Mouse (Mus musculus) forebrain, embryonic 16.5 days (tissue): ENCODE results near the gene Ak5. TPM values are rescaled to one million over a fixed set of nuclear protein-coding genes. Genes with fewer than 3 reads are reported as not detected.
A peak's percentile ranks its signal among the peaks of the same experiment; 100 is the strongest.

Experiments
- ATAC-seq: fragments of 200-750 bp; cut with Nextera tagmentation; 2 replicates; pipeline ENCODE4 v1.8.0; 2017; ENCODE audit warnings: mild to moderate bottlenecking, moderate library complexity
- H3K27ac ChIP-seq: fragments of 300-500 bp; sonication (generic); 2 replicates; pipeline ENCODE4 v1.5.1; 2014; ENCODE audit warnings: low read length, control low read depth
- H3K27me3 ChIP-seq: fragments of 300-500 bp; sonication (generic); replicated peaks from 2 replicates; pipeline ENCODE4 v1.6.1; 2014; ENCODE audit warnings: low read length; ENCODE audit not compliant: control insufficient read depth, insufficient read depth
- H3K36me3 ChIP-seq: fragments of 300-500 bp; sonication (generic); 2 replicates; pipeline ENCODE4 v1.6.1; 2014; ENCODE audit not compliant: control insufficient read depth, insufficient read depth
- H3K4me1 ChIP-seq: fragments of 300-500 bp; sonication (generic); replicated peaks from 2 replicates; pipeline ENCODE4 v1.6.1; 2014; ENCODE audit warnings: low read length; ENCODE audit not compliant: control insufficient read depth, insufficient read depth
- H3K4me2 ChIP-seq: fragments of 300-500 bp; sonication (generic); 2 replicates; pipeline ENCODE4 v1.6.1; 2014; ENCODE audit warnings: mild to moderate bottlenecking, low read length, control low read depth
- H3K4me3 ChIP-seq: fragments of 300-500 bp; sonication (generic); replicated peaks from 2 replicates; pipeline ENCODE4 v1.5.1; 2014; ENCODE audit warnings: mild to moderate bottlenecking, low read length, control low read depth
- H3K9ac ChIP-seq: fragments of 300-500 bp; sonication (generic); replicated peaks from 2 replicates; pipeline ENCODE4 v1.6.1; 2014; ENCODE audit warnings: low read depth, low read length, control low read depth
- H3K9me3 ChIP-seq: fragments of 300-500 bp; sonication (generic); 2 replicates; pipeline ENCODE4 v1.6.1; 2016; ENCODE audit warnings: low read length; ENCODE audit not compliant: control insufficient read depth
- WGBS: fragments of 180-500 bp; shearing (Covaris S2); extraction: QIAGEN DNeasy Blood & Tissue Kit; methylation state at CpG from one replicate; pipeline ENCODE4 v1.1.7; 2014; 5-methylcytosine and 5-hydroxymethylcytosine counted together
- polyA plus RNA-seq: library from polyadenylated mRNA; unstranded; fragments of >200 nt; fragmentation: Nextera tagmentation; extraction: Ambion mirVana; gene quantifications from 2 replicates; pipeline ENCODE4 v1.2.1, GENCODE M21; 2015

The Ak5 gene
- polyA plus RNA-seq, 1 experiment from 2014 or later, result 10.9 TPM

GRCm38 (mm10) chr3:152498968-152499696 lies 169.0 kb downstream of the Ak5 start:
- H3K36me3 ChIP-seq, result no peaks in the 10 kb centered on the region
- no peak overlapping the region for H3K9ac ChIP-seq
- H3K27ac ChIP-seq, result no peak overlapping the region
- H3K9me3 ChIP-seq, result no peaks in the 10 kb centered on the region
- H3K4me2 ChIP-seq, result no peak overlapping the region
- 78% methylated on average over 2 of the region's 2 CpGs for WGBS
- H3K4me1 ChIP-seq, result peaks cover 11% of the 10 kb centered on the region
- no peaks in the 10 kb centered on the region for H3K27me3 ChIP-seq
- H3K4me3 ChIP-seq, result no peak overlapping the region
- ATAC-seq, result no peak

DNA sequence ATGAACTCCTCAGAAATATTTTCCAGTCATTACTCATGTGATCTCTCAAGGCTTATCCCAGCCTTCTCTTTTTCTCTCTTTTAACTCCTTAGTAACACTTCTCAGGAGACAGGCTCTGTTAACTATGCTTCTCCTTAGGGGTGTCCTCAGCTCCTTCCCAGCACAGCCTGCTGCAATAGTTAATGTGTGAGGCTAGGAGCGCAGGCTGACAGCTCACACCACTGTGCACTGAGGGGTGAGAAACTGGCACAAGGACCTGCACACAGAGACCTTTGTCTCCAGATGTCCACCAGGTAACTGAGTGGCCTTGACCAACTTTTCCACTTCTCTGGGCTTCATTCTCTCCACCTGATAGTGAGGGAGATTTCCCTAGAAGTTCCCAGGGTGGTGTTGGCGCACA lies 170.3 kb downstream of the Ak5 start:
- Histone ChIP-seq H3K36me3 (no peaks in the 10 kb centered on the region), H3K4me1 (peaks cover 11% of the 10 kb centered on the region), H3K4me2 (no peak overlapping the region), H3K27ac (no peak overlapping the region), H3K9me3 (no peaks in the 10 kb centered on the region), H3K9ac (no peak overlapping the region), H3K4me3 (no peak overlapping the region), H3K27me3 (no peaks in the 10 kb centered on the region)
- WGBS, result 79% methylated on average over 2 of the region's 2 CpGs
- ATAC-seq, result no peak

GRCm38 (mm10) chr3:152497084-152497483 lies 171.1 kb downstream of the Ak5 start:
- no peak overlapping the region for H3K4me3 ChIP-seq
- peaks cover 11% of the 10 kb centered on the region for H3K4me1 ChIP-seq
- H3K36me3 ChIP-seq, result no peaks in the 10 kb centered on the region
- no peaks in the 10 kb centered on the region for H3K27me3 ChIP-seq
- ATAC-seq, result no peak
- 73% methylated on average over 7 of the region's 7 CpGs for WGBS
- H3K27ac ChIP-seq, result no peak overlapping the region
- no peaks in the 10 kb centered on the region for H3K9me3 ChIP-seq
- H3K9ac ChIP-seq, result no peak overlapping the region
- H3K4me2 ChIP-seq, result no peak overlapping the region

DNA sequence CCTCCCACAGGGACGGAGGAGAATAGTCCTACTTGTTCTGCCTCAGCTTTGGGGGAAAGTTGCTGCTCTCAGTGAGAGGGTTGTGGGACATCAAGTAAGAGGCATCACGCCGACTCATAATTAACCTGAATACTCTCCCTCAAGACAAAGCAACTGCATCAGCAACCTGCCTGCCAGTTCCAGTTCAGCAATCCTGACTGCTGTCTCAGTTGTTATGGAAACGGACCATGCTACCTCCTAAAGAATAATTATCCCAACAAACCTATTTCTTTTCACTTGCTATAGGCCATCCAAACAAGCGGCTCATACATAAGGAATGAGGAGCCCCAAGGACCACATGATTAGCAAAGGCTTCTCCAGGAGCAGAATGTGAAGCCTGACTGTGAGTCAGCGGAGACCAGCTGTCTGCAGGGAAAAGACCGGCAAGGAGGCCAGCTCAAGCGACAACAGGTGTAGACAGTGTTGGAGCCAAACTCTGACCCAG lies 172.7 kb downstream of the Ak5 start:
- ATAC-seq, result peak; percentile 47
- no peaks in the 10 kb centered on the region for H3K36me3 ChIP-seq
- WGBS, result 41% methylated on average over 8 of the region's 8 CpGs

DNA sequence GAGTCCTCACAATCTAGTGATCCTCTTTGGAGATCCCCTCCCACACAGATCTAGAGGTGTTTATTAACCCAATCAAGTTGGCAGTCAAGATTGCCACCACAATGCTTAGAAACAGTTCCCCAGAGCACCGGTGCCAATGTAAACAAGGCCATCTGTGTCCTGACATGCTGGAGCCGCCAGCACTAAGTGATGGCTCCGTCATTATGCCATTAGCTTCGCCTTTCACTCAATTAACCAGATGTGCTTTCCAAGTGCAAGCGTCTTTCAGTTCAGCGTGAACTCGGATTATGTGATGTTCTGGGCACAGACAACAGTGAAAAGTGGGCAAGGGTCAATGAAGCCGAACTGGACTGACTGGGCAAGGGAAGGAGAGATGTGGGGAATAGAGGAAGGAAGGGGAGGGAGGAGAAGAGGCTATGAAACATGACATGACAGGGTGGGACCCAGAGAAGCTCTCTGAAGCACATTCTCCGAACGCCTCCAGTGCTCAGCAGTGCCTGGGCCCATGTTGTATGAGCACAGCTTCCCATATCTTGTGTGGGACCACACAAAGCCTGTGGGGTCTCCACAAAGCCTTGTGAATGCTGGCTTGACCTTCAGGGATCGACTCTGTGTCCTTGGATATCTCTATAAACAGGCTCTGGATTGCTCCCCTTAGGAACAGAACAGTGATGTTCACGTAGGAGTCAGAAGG lies 173.3 kb downstream of the Ak5 start:
- Histone ChIP-seq H3K4me1 (peaks cover 11% of the 10 kb centered on the region), H3K9me3 (no peaks in the 10 kb centered on the region), H3K4me2 (no peak overlapping the region), H3K27me3 (no peaks in the 10 kb centered on the region), H3K9ac (no peak overlapping the region), H3K27ac (no peak overlapping the region), H3K4me3 (no peak overlapping the region), H3K36me3 (no peaks in the 10 kb centered on the region)
- WGBS, result 50% methylated on average over 12 of the region's 12 CpGs
- ATAC-seq, result peak; percentile 45

More for the DNA sequence above, 172.7 kb downstream of the Ak5 start:
- H3K27ac ChIP-seq, result no peak overlapping the region
- peaks cover 11% of the 10 kb centered on the region for H3K4me1 ChIP-seq
- no peaks in the 10 kb centered on the region for H3K9me3 ChIP-seq
- no peak overlapping the region for H3K4me3 ChIP-seq
- no peak overlapping the region for H3K4me2 ChIP-seq
- no peak overlapping the region for H3K9ac ChIP-seq
- H3K27me3 ChIP-seq, result no peaks in the 10 kb centered on the region

DNA sequence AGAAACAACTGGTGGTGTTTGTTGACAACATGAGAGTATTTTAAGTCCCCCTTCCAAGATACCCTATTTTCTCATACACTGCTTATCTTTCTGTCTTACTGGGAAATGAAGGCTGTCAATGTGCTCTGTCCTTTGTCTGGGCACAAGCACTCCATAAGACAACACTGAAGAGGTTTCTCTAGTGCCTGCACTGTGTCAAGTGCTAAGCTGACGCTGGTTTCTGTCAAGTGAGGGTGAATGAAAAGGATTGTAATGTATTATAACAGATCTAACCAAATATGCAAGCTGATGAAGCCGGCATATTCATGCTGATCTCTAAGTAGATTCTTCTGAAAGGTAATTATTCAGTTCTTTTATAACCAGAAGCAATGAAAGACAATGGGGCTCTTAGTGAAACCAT lies 174.3 kb downstream of the Ak5 start:
- Histone ChIP-seq H3K9me3 (no peaks in the 10 kb centered on the region), H3K27ac (no peak overlapping the region), H3K4me2 (no peak overlapping the region), H3K4me3 (no peak overlapping the region), H3K4me1 (peaks cover 11% of the 10 kb centered on the region), H3K36me3 (no peaks in the 10 kb centered on the region), H3K9ac (no peak overlapping the region), H3K27me3 (no peaks in the 10 kb centered on the region)
- WGBS, result 44% methylated on average over 2 of the region's 2 CpGs
- ATAC-seq, result peak; percentile 19; the same call in 1 of the 2 replicates

DNA sequence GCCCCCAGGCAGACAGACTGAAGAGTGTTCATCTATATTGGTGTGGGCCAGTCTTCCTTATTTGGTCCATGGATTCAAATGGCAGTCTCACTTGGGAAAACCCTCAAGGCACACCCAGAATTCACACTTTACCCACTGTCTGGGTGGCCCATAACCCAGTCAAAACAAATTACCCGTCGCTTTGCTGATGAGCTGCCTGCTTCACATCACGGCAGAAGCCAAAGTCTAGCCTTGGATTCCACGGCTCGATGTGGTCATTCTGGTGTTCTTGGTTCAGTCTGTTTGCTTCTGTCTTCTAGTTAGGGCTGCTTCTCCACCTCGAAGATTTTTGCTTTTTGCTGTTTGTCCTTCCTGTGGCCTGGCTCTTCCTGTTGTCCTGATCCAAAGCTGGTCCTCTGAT lies 175.9 kb downstream of the Ak5 start:
- peaks cover 11% of the 10 kb centered on the region for H3K4me1 ChIP-seq
- 81% methylated on average over 6 of the region's 6 CpGs for WGBS
- no peak overlapping the region for H3K4me2 ChIP-seq
- no peak overlapping the region for H3K9ac ChIP-seq
- no peaks in the 10 kb centered on the region for H3K36me3 ChIP-seq
- ATAC-seq, result no peak
- no peak overlapping the region for H3K4me3 ChIP-seq
- H3K27me3 ChIP-seq, result no peaks in the 10 kb centered on the region
- no peaks in the 10 kb centered on the region for H3K9me3 ChIP-seq
- no peak overlapping the region for H3K27ac ChIP-seq

- Histone ChIP-seq H3K4me1 (peaks cover 8% of the 10 kb centered on the region), H3K4me3 (no peak overlapping the region), H3K27me3 (no peaks in the 10 kb centered on the region), H3K4me2 (no peak overlapping the region), H3K9me3 (no peaks in the 10 kb centered on the region), H3K9ac (no peak overlapping the region), H3K27ac (no peak overlapping the region), H3K36me3 (no peaks in the 10 kb centered on the region)
- no peak for ATAC-seq
- 85% methylated on average over 5 of the region's 5 CpGs for WGBS
These were observed 177.7 kb downstream of the Ak5 start for GRCm38 (mm10) chr3:152490423-152490822.

- H3K9ac ChIP-seq, result no peak overlapping the region
- H3K27me3 ChIP-seq, result no peaks in the 10 kb centered on the region
- ATAC-seq, result no peak
- no peaks in the 10 kb centered on the region for H3K36me3 ChIP-seq
- H3K4me3 ChIP-seq, result no peak overlapping the region
- 0 out of 2 replicates have a peak, but pooled peaks cover 5% of the 10 kb centered on the region for H3K4me1 ChIP-seq
- H3K4me2 ChIP-seq, result no peak overlapping the region
- H3K9me3 ChIP-seq, result no peaks in the 10 kb centered on the region
- H3K27ac ChIP-seq, result no peak overlapping the region
- WGBS, result 84% methylated on average over 4 of the region's 4 CpGs
These were observed 179.2 kb downstream of the Ak5 start for GRCm38 (mm10) chr3:152488964-152489363.
